Mouse (Mus musculus) frontal cortex, postnatal 10 days (tissue): ENCODE results near the gene Ccdc155.

Experiments
- DNase-seq, 2 experiments: peaks; one replicate each; pipeline ENCODE4 v3.0.0; 2022; ENCODE audit warnings: low spot score in 2 of 2, mixed read lengths in 1 of 2

Gene Ccdc155

DNA sequence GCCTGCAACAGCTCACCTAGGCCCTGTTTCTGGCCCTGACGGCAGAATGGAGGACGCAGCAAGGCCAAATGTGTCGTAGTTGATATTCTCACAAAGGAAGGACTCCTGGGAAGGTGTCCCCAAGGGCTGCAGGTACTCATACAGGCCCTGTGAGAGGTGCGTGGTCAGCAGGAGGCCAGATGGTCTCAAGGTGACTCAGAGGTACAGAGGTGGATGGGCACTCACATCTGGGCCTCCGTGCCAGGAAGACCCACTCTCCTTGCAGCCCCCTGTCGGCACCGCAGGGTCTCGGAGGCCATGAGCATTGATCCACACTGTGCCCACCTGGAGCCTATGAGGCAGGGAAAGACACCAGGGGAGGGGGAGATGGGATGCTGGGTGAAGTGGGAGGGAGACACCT is 59.2 kb downstream of the Ccdc155 start:
- DNase-seq = no peak

GRCm38 (mm10) chr7:45144368-45145174 is 60.1 kb downstream of the Ccdc155 start:
- DNase-seq = no peak

DNA sequence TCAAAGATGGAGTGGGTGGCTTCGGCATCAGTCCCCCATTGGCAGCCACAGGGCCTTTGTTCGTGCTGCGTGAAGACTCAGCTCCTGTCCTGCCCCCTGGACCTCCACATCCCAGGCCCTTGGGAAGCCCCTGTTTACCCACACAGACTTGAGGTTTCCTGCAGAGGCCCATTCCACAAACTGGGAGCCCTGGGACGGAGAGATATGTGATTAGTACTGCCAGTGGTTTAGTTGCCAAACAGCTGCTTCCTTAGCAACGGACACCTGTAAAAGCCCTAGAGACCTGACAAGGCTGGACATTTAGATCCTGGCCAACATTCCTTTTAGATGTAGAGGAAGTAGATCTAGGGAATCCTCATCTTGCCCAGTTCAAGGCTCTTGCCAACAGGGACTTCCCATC is 62.8 kb downstream of the Ccdc155 start:
- no peak for DNase-seq

DNA sequence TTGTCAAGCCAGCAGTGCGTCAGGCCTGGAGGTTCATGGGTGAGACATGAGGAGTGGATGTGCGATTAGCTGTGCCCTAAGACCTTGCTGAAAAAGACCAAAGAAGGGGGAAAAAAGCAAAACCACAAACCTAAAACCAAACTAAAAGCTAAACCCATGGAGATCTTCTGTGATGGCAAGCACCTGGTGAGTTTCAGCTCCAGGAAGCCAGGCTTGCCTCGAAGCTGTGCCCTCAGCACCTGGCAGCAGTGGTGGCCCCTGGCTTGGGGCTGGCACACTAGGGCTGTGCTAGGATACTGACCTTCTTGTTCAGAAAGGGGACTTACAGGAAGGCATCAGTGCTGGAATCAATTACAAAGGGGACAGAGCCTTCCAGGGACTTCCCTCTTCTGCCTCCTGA is 63.4 kb downstream of the Ccdc155 start:
- DNase-seq = no peak

DNA sequence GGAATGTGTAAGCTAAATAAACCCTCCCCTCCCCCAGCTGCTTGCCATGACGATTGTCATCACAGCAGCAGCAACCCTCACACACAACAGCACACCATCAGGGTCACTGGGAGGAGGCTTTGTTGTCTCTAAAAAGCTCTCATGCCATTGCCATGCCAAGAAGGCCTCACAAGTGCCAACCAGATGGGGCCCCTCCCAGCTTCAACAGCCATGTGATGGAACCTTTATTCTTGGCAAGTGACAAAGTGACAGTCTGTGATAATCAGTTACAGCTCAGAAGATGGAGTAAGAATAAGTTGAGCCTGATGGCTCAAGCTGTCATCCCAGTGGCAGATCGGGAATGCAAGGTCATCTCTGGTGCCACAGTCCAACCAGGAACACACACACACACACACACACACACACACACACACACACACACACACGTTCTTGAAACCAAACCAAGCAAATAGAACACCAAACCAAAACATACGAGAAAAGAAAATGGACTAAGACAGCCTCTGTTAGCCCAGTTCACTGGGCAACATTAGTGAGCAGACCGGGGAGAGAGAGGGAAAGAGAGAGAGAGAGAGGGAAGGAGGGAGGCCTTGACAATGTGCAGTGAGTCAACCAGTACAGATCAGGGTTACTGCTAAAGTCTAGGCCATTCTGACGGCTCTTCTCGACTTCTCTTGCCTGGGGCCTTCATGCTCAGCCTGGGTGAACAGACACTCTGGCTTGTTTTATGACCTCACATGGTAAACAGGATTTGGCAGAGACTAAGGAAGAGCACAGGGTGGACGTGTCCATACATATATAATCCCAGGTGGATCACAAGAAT is 64.6 kb downstream of the Ccdc155 start:
- no peak for DNase-seq

DNA sequence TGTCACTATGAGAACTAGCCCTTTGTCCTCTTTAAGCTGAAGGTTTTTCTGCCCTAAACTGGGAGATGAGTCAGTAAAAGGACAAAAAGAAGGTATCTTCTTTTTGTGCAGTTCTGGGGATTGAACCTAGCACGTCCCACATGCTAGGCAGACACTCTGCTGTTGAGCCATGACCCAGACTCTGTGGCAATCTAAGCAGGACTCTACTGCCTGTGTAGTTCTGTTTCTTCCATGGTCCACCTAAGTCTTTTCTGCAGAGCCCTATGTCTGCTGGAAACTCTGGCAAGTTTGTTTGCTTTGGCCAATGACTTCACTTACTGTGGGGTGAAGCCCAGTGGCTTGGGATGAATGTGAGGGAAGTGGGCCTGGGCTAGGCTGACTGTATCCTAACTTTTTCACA is 66.3 kb downstream of the Ccdc155 start:
- no peak for DNase-seq

- no peak for DNase-seq
These were observed 67.3 kb downstream of the Ccdc155 start for GRCm38 (mm10) chr7:45137171-45138006.

GRCm38 (mm10) chr7:45135993-45136567 is 68.6 kb downstream of the Ccdc155 start, which contains the start of the genes Gm45713 and Flt3l:
Gene Gm45713, minus strand, starts transcription at chr7:45136231.
Gene Flt3l, minus strand, starts transcription at chr7:45136432.
- peak; percentile 71 to 85 for DNase-seq

DNA sequence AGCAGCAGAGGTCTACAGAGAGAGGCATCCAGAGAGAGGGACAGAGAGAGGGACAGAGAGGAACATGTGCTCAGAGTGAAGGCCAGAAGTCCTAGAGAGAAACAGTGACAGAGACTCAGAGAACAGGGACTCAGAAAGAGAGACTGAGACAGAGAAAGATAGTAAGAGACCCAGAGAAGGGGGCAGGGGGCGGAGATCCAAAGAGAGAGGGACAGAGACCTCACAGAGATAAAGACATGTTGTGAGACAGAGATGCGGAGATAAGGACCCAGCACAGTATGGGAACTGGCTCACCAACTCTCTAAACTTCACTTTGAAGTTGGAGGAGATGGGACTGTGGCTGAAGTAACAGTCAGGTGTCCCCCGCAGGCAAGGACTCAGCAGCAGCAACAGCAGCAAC is 69.3 kb downstream of the Ccdc155 start:
- no peak for DNase-seq

GRCm38 (mm10) chr7:45134544-45135026 is 70.1 kb downstream of the Ccdc155 start:
- no peak for DNase-seq
